Mouse (Mus musculus): ENCODE data around the gene Plekhg3. TPM values are rescaled to one million over a fixed set of nuclear protein-coding genes. Genes with fewer than 3 reads are reported as not detected.

The Plekhg3 gene
- polyA plus RNA-seq, 1 experiment from 2014 or later, result 9.5 TPM

DNA sequence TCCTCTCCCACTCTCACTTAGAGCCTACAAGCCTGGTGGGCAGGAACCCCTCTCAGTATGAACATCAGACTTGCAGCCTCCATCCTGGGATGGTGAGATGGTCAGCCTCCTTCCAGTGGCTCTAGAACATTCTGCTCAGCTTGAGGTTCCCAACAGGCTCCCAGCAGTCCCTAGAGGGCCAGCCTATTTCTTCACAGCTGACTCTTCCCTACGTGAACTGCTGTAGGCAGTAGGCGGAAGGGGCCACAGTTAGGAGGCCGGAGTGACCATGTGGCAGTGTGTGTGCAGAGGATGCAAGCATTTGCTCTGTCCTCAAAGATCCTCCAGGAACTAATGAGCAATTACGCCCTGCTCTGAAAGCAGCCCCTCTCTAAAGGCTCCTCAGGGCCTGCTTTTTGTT lies 87.5 kb downstream of the Plekhg3 start:
- Histone ChIP-seq H3K36me3 (no peaks in the 10 kb centered on the region), H3K27ac (no peak overlapping the region), H3K27me3 (replicated peaks) (no peaks in the 10 kb centered on the region), H3K4me2 (replicated peaks) (no peak overlapping the region), H3K9me3 (no peaks in the 10 kb centered on the region), H3K4me1 (replicated peaks) (no peaks in the 10 kb centered on the region), H3K4me3 (replicated peaks) (no peak overlapping the region), H3K9ac (no peak overlapping the region)
- WGBS, result 78% methylated on average over 4 of the region's 4 CpGs
- ATAC-seq, result no peak

DNA sequence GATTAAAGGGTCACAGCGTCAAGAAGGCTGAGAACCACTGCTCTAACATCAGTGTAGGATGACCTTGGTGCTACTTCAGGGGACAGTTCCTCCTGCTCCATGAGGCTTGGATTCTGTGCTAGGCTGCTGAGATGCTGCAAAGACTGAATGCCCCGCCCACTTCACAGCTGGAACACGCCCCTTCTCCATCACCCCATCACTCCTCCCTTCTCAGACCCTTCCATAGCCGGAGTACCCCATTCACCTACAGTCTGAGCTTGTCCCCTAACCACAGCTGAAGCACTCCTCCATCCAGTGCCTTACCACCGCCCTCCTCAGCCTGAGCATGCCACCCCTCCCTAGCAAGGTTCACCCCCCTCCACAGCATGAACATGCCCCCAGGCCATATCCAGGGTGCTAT lies 89.2 kb downstream of the Plekhg3 start:
- H3K4me3 ChIP-seq (replicated peaks), result no peak overlapping the region
- H3K9me3 ChIP-seq, result no peaks in the 10 kb centered on the region
- no peaks in the 10 kb centered on the region for H3K36me3 ChIP-seq
- no peaks in the 10 kb centered on the region for H3K27me3 ChIP-seq (replicated peaks)
- H3K4me2 ChIP-seq (replicated peaks), result no peak overlapping the region
- H3K27ac ChIP-seq, result no peak overlapping the region
- H3K9ac ChIP-seq, result no peak overlapping the region
- 60% methylated on average over 5 of the region's 5 CpGs for WGBS
- ATAC-seq, result no peak
- H3K4me1 ChIP-seq (replicated peaks), result no peaks in the 10 kb centered on the region

DNA sequence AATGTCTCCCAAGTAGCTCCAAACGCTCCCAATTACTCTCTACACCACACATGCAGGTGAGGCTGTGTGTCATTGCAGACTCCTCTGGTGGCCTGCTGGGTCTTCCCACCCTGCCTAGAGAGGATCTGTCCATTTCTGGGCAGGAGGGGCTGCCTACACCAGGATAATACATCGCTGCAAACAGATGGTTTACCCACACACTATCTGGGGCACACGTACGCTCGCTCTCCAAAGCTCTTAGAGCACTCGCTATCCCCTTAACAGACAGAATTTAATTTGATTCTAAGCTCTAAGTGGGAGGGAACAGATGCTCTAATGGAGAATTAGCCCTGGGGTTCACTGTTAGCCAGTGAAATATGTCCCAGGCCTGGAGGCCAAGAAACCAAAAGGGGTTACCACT lies 92.7 kb downstream of the Plekhg3 start:
- H3K4me1 ChIP-seq (replicated peaks), result no peaks in the 10 kb centered on the region
- no peaks in the 10 kb centered on the region for H3K36me3 ChIP-seq
- H3K4me2 ChIP-seq (replicated peaks), result no peak overlapping the region
- no peaks in the 10 kb centered on the region for H3K27me3 ChIP-seq (replicated peaks)
- H3K4me3 ChIP-seq (replicated peaks), result no peak overlapping the region
- no peak for ATAC-seq
- no peak overlapping the region for H3K27ac ChIP-seq
- WGBS, result 79% methylated on average over 6 of the region's 6 CpGs
- no peak overlapping the region for H3K9ac ChIP-seq
- H3K9me3 ChIP-seq, result no peaks in the 10 kb centered on the region

Other genes starting within 250 kb of the Plekhg3 start
- 2.7 and 3.3 TPM in 2 replicates for gene Akap5, start 206.0 kb upstream of the Plekhg3 start, polyA plus RNA-seq (2015; fragmentation: Nextera tagmentation; extraction: Ambion mirVana)
- gene Zbtb25, start 161.3 kb upstream of the Plekhg3 start, polyA plus RNA-seq (2015; fragmentation: Nextera tagmentation; extraction: Ambion mirVana), result 11.7 and 12.4 TPM in 2 replicates
- 6.7 and 7.6 TPM in 2 replicates for gene Zbtb1, start 160.6 kb upstream of the Plekhg3 start, polyA plus RNA-seq (2015; fragmentation: Nextera tagmentation; extraction: Ambion mirVana)
- 10.1 and 11.9 TPM in 2 replicates for gene Hspa2, start 126.7 kb upstream of the Plekhg3 start, polyA plus RNA-seq (2015; fragmentation: Nextera tagmentation; extraction: Ambion mirVana)
- 1.1 and 1.5 TPM in 2 replicates for gene Ppp1r36, start 113.4 kb upstream of the Plekhg3 start, polyA plus RNA-seq (2015; fragmentation: Nextera tagmentation; extraction: Ambion mirVana)
- gene Sptb, start 179.7 kb downstream of the Plekhg3 start, polyA plus RNA-seq (2015; fragmentation: Nextera tagmentation; extraction: Ambion mirVana), result 1.3 and 2.0 TPM in 2 replicates
- 107 and 147 TPM in 2 replicates for gene Churc1, start 234.6 kb downstream of the Plekhg3 start, polyA plus RNA-seq (2015; fragmentation: Nextera tagmentation; extraction: Ambion mirVana)
- gene Fntb, start 234.7 kb downstream of the Plekhg3 start, polyA plus RNA-seq (2015; fragmentation: Nextera tagmentation; extraction: Ambion mirVana), result 30.1 and 30.7 TPM in 2 replicates

All from intestine, embryonic 15.5 days (tissue).